Mouse (Mus musculus) ES-CJ7 (cell line): ENCODE results near the gene Prpf6.

ENCODE experiments used
- DNase-seq: peaks from one replicate; pipeline ENCODE4 v3.0.0; 2011; ENCODE audit warnings: low read depth, low spot score

Prpf6 gene

DNA sequence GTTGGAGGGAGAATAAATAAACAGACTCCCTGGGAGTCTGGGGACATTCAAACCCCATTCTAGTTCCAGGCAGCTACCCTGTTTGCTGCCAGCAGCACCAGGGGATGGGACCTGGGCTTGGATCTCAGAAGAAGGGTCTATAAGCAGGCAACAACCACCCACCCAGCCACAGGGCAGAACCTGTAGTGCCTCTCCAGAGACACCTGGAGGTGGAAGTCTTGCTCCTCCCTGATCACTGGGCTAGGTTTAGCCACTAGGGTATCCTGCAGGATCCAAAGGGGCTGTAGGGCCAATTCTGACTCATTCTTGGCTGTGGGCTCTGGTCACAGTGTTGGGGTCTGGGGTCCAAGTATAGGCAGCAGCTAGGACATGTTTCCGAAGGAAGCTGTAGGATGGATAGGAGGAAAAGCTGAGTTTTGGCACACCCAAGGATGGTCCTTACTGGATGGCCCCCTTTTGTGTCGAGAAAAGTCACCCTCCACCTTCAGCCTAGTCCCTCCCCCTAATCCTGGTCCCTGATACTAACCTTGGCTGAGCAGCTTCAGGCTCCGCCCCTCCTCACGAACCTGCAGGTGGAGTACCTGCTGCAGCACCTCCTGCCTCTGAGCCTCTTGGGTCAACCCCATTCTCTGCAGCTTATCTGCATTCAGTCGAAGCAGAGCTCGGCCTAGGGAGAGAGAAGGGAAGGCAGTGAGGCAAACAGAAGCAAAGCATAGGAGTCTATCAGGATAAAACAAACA lies 4.7 kb downstream of the Prpf6 start:
- no peak for DNase-seq

DNA sequence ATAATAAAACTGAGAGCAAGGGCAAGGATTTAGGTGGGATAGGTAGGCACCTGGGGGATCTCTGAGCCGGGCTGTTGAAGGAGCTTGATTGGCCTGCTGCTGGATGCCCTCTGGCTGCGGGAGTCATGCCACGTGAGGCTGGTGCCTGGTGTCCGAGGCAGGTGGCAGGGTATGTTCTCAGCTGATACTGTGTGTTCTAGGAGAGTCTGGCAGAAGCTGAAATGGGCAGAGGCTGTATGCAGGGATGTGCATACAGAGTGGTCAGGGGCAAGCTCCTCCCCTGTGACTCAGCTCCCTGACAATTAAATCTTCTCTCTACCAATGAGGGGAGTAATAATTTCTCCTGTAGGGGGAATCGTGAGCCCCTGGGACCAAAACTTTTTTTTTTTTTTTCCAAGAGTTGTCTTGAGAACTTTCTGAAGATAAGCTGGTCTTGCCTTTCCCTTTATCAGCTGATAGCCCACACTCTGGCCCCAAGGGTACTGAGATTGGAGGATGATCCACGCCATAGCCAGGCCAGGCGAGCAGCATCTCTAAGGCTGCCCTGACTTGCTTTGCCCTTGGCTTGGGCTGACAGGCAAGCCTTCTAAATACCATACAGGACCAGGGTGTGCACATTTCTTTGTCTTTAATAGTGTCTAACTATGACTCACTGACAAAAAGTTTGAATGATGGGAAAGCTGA lies 5.9 kb downstream of the Prpf6 start:
- peak; percentile 52 for DNase-seq

DNA sequence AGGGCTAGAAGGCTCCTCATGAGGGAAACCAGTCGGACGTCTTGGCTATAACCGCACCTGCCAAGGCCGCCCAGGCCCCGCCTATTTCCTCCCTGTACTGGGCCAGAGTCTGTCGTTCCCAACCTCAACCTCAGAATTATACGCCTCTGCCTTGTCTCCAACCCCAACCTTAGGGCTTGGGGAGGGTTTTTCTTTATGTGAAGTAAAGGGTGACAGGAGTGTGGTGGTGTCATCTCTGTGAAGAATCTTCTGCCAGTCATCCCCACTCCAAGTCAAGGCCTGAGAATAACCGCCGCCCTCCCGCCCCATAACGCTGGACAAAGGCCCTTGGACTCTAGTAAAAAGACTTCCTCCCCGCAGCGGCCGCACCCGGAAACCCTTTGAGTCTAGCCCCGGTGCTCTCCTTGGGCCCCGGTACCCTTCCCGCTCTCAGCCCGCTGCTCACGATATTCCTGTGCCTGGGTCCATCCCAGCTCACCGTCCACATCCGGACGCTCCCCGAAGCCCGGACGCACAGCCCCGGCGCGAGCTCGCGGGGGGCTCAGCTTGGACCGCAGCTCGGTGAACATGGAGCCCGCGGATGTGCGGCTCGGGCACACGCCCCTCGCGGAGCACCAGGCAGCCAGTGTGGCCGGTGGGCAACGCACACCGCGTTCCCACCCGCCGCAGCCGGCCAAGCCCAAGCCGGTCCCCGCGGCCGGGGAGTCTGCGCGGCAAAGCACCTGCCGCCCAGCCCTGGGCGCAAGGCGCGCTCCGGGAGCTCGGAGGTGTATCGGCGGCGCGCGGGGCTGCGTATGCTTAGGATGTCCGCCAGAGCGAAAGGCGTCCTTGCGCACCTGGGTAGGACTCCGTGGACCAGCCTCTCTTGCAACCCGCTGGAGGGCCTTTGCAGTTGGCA lies 7.0 kb downstream of the Prpf6 start, which contains the start of gene Samd10:
TSS of gene Samd10 (minus strand) at position 759 of the 898 bp plus-strand sequence.
- peak; percentile 56 for DNase-seq

DNA sequence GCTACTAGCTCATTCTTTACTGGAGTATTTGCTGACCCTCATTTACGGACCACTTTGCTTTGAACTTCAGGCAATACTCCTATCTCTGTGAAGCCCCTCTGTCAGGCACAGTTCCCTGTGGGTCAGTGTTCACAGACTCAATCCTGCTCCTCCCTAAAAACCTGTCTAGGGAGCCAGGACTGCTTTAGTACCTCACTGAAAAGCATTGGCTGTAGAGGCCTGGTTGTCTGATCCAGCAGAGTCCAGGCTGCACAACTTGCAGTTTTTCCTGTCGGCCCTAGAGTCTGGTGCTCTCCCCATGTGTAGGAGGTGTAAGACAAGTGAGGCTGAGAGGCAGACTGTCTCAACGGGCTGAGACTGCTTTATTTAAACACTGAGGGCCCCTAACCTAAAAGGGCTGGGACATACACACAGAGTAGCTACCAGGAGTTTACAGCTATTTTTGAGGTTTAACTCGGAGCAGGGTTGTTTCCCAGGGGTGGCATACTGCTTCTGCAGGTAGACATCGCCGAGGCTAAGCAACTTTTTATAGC lies 8.6 kb downstream of the Prpf6 start:
- no peak for DNase-seq

DNA sequence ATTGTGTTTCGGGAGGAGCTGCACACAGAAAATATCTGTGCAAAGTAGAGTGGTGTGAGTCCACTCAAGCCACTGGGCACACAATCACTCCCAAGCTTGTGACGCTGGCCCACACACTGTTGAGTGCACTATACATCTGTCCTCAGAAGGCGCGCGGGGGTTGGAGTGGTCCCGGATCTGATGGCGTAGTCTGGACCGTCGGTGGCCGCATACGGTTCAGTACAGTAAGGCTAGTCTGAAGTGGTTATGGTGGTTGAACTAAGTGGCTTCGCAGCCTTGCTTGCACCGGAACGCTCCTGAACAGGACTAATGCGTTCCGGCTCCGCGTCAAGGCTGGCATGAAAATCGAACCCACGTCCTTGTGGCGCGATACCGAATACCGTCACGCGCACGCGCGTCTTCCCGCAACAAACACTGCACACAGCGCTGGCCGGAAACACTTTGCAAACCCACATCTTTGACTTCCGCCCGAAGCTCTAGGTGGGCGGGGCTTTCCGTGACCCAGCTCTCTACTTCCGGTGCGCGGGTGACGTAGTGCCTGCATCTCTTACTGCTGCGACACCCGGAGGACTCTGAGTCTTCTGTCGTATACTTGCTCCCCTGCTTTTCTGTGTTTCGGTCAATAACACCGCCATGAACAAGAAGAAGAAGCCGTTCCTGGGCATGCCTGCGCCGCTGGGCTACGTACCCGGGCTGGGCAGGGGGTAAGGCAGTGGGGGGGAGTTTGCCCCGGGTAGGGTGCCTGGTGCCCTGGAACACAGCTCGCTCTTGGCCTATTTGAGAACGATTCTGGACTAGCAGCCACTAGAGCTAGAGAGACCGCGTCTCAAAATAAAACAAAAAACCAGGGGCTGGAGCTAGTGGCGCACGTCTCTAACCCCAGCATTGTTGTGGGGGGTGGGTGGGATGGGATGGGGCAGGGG lies 9.4 kb downstream of the Prpf6 start:
- DNase-seq: peak; percentile 98

DNA sequence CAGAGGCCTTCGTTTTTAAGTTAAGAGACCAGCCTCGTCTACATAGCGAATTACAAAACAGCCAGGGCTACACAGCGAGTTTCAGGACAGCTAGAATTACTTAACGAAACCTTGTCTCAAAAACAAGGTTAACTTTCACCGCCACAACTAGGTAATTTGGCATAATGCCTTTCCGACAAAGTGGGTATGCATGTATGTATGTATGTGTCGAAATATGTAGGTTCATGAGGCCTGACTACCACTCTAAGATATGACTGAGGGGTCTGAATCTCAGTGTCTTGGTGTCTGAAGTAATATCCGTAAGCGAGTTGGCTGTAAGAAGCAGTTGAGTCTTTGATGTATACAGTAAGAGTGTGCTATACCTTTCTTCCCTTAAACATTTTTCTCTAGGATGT lies 10.1 kb downstream of the Prpf6 start:
- DNase-seq: no peak

DNA sequence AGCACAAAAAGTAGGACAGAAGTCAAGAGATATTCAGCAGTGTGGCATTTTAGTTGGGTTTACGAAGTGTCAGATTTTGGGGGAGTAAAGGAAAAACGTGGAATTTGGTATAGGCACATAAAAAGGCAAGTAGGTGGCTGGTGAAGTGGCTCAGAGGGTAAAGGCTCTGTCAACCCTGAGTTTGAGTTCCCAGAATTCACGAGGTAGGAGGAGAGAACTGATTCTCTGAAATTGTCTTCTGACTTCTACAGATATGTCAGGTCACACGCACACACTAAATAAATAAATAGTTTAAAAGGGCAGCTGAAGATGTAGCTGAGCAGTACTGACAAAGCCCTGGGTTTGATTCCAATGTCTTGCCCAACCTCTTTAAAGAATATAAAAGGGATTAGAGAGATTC lies 10.7 kb downstream of the Prpf6 start:
- no peak for DNase-seq

DNA sequence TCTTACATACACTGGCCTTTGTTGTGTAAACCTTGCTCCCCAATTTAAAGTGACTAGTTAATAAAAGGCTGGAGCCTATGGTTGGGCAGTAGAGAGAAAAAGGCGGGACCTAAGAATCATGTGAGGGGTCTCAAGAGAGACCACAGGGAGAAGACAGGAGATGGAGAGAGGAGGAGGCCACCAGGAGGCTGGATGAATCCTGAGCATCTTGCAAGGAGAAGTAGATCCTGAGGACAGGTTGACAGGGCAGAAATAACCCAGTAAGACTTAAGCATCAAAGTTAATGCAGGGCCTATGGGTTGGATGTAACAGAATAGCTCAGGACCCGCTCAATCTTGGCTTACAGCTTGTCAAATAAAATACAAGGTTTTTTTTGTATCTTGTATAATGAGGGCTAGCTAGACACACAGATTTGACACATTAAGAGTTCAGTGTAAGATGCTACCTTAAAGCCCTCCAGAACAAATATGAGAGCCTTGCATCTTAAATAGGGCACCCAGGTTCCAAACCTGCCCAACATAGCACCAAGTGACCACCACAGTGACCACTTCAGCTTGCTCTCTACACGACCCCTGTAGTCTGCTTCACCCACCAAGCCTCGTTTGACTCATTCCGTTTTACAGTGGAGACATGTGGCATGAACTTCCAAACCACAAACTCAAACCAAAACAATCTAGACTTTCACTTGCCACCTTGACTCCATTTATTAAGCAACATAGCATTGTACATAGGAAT lies 27.3 kb downstream of the Prpf6 start:
- DNase-seq: no peak

DNA sequence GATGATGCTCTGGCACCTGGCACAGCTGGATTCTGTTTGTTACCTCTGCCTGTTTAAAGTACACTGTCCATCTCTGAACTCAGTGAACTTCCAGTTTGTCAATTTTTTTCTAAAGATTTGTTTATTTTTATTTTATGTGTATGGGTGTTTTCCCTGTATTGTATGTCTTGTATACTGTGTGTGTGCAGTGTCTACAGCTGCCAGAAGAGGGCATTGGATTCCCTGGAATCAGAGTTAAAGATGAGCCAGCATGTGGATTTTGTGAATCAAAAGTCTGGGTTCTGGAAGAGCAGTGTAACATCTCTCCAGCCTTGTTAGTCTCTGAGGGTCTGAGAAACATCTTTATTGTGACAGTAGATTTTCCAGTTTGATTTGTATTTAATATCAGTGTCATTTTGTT lies 31.7 kb downstream of the Prpf6 start:
- peak; percentile 19 for DNase-seq

DNA sequence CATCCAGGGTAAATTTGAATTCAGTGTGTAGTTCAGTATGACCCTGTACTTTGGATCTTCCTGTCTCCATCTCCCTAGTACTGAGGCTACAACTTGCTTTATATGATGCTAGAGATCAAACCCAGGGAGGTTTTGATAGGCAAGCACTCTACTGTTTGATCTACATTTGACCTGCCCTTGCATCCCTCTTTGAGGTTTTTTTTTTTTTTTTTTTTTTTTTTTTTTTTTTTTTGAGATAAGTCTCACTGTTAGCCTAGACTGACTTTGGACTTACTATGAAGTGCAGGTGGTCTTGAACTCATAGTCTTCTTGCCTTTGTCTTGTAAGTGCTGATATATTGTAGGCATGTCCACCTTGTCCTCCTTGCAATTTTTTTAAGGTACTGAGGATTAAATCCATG lies 36.8 kb downstream of the Prpf6 start:
- no peak for DNase-seq

DNA sequence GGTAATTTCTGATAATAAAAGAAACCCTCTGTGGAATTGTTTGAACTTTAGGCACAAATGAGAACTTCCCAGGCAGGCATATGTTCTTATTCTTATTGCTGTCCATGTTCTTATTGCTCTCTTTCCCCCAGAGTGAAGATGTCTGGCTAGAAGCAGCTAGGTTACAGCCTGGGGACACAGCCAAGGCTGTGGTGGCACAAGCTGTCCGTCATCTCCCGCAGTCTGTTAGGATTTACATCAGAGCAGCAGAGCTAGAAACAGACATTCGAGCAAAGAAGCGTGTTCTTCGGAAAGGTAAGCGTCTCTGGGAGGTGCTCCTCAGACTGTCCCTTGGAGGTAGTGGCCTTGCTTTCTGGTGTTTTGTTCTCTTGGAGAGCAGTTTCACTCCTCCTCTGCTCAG lies 41.0 kb downstream of the Prpf6 start:
- no peak for DNase-seq

DNA sequence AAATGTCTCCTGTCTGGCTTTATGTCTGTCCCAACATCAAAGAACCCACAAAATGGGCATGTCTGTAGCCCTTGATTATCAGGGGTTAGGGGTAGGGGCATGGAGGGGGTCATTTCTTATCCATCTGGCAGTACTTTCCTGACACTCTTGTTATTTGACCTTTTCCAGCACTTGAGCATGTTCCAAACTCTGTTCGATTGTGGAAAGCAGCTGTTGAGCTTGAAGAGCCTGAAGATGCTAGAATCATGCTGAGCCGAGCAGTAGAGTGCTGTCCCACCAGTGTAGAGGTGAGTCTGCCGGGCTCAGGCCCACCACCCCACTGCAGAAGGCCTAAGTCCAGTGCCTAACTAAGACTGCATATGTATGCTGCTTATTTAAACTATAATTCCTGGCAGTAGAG lies 44.2 kb downstream of the Prpf6 start:
- DNase-seq: no peak

DNA sequence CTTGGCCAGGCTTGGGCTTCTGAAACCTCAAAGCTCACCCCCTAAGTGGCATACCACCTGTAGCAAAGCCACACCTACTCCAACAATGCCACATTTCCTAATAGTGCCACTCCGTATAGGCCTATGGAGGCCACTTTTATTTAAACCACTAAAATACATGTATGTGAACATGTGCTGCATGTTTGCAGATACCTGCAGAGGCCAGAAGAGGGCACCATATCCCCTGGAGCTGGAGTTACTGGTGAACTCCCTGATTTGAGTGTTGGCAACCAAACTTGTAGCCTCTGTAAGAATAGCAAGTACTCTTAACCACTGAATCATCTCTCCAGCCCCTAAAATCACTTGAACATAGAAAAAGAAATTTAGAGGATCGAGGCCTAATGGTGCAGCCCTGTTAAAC lies 52.7 kb downstream of the Prpf6 start:
- DNase-seq: peak; percentile 69

DNA sequence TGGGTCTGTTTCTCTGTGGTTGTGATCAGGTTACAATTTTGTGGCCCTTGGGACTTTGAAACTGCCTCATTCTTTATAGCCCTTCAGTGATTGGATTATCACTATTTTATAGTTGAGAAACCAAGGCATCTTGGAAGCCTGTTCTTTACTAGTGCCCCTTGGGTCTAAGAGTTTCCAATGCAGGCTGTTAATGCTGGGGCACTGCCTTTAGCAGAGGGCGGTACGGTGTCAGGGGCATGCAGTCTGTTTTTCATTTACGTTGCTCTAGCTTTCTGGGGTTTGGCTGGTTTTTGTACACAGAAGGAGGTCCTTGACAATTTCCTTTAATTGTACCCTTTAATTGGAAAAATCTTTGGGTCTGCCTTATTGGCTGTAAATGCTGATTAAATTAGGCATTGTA lies 54.0 kb downstream of the Prpf6 start:
- DNase-seq: no peak

DNA sequence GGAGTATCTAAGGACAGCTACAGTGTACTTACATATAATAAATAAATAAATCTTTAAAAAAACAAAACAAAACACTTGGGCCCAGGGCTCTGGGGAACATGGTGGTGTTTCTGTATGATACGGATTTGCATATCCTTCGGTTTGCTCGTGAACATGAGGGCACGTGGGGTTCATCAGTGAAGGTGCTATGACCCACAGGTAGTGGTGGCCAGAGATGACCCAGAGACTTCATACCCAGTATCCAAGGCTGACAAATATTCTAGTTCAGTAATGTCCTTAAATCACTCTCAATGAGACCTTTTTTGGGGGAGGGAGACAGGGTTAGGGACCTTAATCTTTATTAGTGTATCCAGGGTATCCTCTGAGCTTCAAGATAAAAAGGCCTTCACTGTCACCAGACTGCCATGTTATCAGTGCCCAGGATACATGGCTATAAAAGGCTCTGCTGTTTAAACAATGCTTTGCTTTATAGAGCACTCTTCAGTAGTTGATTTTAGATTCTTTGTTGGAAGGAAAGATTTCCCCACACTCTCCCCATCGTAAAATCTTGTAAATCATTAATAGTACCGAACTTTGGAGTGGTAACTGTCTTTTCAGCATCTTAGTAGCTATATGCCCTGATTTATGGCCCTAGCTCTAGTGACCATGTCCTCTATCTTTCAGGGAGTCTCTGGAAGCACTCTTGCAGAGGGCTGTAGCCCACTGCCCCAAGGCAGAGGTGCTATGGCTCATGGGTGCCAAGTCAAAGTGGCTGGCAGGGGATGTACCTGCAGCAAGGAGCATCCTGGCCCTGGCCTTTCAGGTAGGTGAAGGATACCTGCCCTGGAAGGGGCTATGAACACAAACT lies 55.2 kb downstream of the Prpf6 start:
- no peak for DNase-seq

DNA sequence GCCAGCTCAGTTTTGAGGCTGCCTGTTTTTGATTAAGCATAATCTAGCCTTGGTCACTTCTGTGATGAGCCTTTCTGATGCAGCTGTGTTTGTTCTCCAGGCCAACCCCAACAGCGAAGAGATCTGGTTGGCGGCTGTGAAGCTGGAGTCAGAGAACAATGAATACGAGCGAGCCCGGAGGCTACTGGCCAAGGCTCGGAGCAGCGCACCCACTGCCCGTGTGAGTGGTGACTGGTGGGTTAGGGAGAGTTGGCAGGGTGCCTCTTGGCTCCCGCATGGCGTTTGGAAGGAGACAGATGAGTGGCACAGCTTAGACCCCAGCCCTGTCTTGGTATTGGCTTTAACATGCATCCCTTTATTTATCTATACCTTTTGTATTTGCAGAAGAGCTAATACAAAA lies 57.3 kb downstream of the Prpf6 start:
- no peak for DNase-seq

DNA sequence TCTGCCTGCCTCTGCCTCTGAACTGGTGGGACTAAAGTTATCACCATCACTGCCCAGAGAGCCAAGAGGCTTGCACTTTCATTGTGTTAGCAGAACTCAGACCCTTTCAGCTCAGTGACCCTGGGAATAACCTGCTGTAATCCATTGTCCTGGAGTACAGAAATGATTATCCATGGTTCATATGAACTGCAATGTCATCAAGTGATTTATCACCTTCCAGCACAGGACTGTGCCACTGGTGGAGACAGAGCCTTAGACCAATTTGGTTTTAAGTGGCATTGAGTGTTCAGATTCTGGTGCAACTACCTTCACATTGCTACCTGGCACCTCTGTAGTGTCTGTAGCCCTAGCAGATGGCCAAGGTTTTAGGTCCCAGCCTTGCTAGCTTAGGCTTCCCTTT lies 61.4 kb downstream of the Prpf6 start:
- DNase-seq: no peak

DNA sequence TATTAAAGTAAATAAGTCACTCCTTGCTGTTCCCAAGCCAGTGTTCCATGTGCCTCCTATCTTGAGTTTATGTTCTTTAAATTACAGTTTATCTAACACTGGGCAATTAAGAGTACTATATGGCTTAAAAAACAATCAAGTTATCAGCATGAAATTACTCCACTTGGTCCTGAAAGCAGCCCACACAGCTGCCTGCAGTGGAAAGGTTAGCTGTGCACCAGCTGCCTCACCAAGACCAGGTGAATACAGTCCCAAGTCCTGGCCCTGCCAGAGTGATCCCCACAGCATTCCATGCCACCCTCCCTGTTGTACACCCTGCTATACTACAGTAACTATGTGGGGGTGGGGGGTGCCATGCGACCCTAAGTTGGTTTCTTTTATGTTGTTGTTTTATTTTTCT lies 61.9 kb downstream of the Prpf6 start:
- DNase-seq: no peak

DNA sequence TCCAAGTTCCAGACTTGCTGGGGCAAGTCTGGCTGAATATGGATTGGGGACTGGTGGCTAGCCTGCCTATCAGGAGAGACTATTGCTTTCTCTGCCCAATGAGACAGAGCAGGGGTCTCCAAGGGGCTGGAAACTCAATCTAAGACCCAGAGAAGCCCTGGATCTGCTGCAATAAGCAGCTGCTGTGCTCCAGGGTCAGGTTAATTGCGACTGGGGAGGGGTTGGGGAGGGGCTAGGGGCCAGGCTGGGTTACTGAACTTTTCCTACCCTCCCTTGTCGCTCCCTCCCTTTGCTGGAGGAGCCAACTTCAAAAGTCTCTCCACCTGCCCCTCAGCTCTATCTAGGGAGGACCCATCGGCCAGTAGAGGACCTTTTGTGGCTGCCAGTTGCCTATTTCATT lies 65.1 kb downstream of the Prpf6 start, which contains the start of gene Gm29797:
TSS of gene Gm29797 (plus strand) at position 301 of the 400 bp plus-strand sequence.
- DNase-seq: no peak
